Mouse (Mus musculus): ENCODE results near the gene Apbb1ip. TPM values are rescaled to one million over a fixed set of nuclear protein-coding genes. Genes with fewer than 3 reads are reported as not detected.

Apbb1ip gene
- polyA plus RNA-seq, 1 experiment from 2014 or later: 5.5 TPM

DNA sequence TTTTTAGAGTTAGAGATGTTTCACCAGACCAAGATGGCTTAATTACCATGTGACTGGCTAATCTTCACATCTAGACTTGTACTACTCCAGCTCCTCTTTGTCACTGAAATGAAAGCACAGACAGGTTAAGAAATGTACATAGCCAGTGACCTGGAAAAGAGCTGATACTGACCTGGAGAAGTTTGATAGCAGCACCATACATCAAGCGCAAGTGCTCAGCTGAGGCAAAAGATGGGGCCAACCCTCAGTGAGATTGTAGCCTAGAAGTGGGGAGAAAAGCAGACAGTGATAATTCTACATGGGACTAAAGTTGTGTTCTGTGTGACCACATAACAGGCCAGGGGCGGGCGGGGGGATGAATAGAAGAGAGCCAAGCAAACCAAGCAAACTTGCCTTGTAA, 3.9 kb downstream of the Apbb1ip start:
- ATAC-seq (no peak), DNase-seq (ENCODE audit: low spot score) (no peak)
- H3K27ac ChIP-seq (ENCODE audit: low read length): no peak overlapping the region
- WGBS: 84% methylated on average over 3 of the region's 3 CpGs
- no peak overlapping the region for H3K4me2 ChIP-seq (replicated peaks; ENCODE audit: low read depth, low read length)
- no peak overlapping the region for H3K4me3 ChIP-seq (ENCODE audit: low read depth, low read length)
- H3K9me3 ChIP-seq (ENCODE audit: low read length): no peaks in the 10 kb centered on the region
- no peaks in the 10 kb centered on the region for H3K4me1 ChIP-seq (ENCODE audit: insufficient read depth, low read depth, low read length)
- no peak overlapping the region for H3K9ac ChIP-seq (replicated peaks; ENCODE audit: low read depth)
- no peaks in the 10 kb centered on the region for H3K27me3 ChIP-seq (replicated peaks; ENCODE audit: insufficient read depth, low read length)
- H3K36me3 ChIP-seq (ENCODE audit: insufficient read depth, low read length): no peaks in the 10 kb centered on the region
- no peak for TF ChIP-seq CTCF (IDR thresholded peaks at IDR 0.05)
- TF ChIP-seq EP300 (IDR thresholded peaks at IDR 0.05): no peak

GRCm38 (mm10) chr2:22780884-22781283, 7.0 kb downstream of the Apbb1ip start:
- no peak overlapping the region for H3K27ac ChIP-seq (ENCODE audit: low read length)
- 50% methylated on average over 1 of the region's 1 CpGs for WGBS
- no peaks in the 10 kb centered on the region for H3K9me3 ChIP-seq (ENCODE audit: low read length)
- no peak overlapping the region for H3K4me2 ChIP-seq (replicated peaks; ENCODE audit: low read depth, low read length)
- no peaks in the 10 kb centered on the region for H3K36me3 ChIP-seq (ENCODE audit: insufficient read depth, low read length)
- ATAC-seq: no peak
- H3K27me3 ChIP-seq (replicated peaks; ENCODE audit: insufficient read depth, low read length): no peaks in the 10 kb centered on the region
- no peak for TF ChIP-seq CTCF (IDR thresholded peaks at IDR 0.05)
- TF ChIP-seq EP300 (IDR thresholded peaks at IDR 0.05): no peak
- no peak overlapping the region for H3K4me3 ChIP-seq (ENCODE audit: low read depth, low read length)
- no peaks in the 10 kb centered on the region for H3K4me1 ChIP-seq (ENCODE audit: insufficient read depth, low read depth, low read length)
- DNase-seq (ENCODE audit: low spot score): no peak
- H3K9ac ChIP-seq (replicated peaks; ENCODE audit: low read depth): no peak overlapping the region

GRCm38 (mm10) chr2:22781387-22782009, 7.6 kb downstream of the Apbb1ip start:
- H3K36me3 ChIP-seq (ENCODE audit: insufficient read depth, low read length): no peaks in the 10 kb centered on the region
- H3K4me3 ChIP-seq (ENCODE audit: low read depth, low read length): no peak overlapping the region
- H3K27me3 ChIP-seq (replicated peaks; ENCODE audit: insufficient read depth, low read length): no peaks in the 10 kb centered on the region
- no peak for TF ChIP-seq EP300 (IDR thresholded peaks at IDR 0.05)
- TF ChIP-seq CTCF (IDR thresholded peaks at IDR 0.05): no peak
- H3K4me1 ChIP-seq (ENCODE audit: insufficient read depth, low read depth, low read length): no peaks in the 10 kb centered on the region
- H3K9me3 ChIP-seq (ENCODE audit: low read length): no peaks in the 10 kb centered on the region
- no peak overlapping the region for H3K27ac ChIP-seq (ENCODE audit: low read length)
- no peak for ATAC-seq
- no peak overlapping the region for H3K4me2 ChIP-seq (replicated peaks; ENCODE audit: low read depth, low read length)
- 16% methylated on average over 4 of the region's 4 CpGs for WGBS
- no peak overlapping the region for H3K9ac ChIP-seq (replicated peaks; ENCODE audit: low read depth)
- no peak for DNase-seq (ENCODE audit: low spot score)

DNA sequence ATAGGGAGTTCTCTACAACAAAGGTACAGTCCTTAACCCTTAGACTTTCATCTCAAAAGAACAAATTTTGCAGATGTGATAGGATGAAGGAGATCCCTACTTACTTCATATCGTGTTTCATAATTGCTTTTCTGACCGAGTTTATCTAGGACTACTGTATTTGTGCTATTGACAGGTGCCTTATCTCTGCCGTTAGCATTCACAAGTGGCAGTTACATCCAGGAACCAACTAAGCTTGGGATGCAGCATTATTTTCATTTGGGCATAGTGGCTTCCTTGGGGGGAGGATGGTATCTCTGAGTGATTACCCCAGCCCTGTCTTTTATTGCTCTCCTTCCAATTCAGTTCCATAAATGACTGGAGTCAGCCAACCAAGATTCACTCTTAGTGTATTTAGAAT, 8.2 kb downstream of the Apbb1ip start:
- no peak for TF ChIP-seq EP300 (IDR thresholded peaks at IDR 0.05)
- Histone ChIP-seq H3K27me3 (replicated peaks; ENCODE audit: insufficient read depth, low read length) (no peaks in the 10 kb centered on the region), H3K4me2 (replicated peaks; ENCODE audit: low read depth, low read length) (no peak overlapping the region), H3K36me3 (ENCODE audit: insufficient read depth, low read length) (no peaks in the 10 kb centered on the region), H3K9me3 (ENCODE audit: low read length) (no peaks in the 10 kb centered on the region), H3K9ac (replicated peaks; ENCODE audit: low read depth) (no peak overlapping the region), H3K27ac (ENCODE audit: low read length) (no peak overlapping the region), H3K4me1 (ENCODE audit: insufficient read depth, low read depth, low read length) (no peaks in the 10 kb centered on the region), H3K4me3 (ENCODE audit: low read depth, low read length) (no peak overlapping the region)
- WGBS: 53% methylated on average over 3 of the region's 3 CpGs
- DNase-seq (ENCODE audit: low spot score): no peak
- no peak for ATAC-seq

DNA sequence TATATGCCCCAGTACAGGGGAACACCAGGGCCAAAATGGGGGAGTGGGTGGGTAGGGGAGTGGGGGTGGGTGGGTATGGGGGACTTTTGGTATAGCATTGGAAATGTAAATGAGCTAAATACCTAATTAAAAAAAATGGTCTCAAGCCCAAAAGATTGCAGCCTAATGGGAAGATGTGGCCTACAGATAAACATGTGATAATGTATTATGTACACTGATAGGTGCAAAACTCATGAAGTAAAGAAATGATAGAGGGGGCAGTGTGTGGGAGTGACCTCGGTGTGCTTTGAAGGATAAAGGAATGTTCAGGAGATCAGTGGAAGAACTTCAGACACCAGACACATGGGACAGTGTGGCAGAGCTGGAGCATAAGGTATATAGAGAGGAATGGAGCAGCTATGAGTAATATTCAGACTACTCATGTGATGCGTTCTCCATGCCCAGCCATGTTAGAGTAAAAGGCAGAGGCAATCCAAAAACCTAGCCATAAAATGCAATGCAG, 9.3 kb downstream of the Apbb1ip start:
- no peaks in the 10 kb centered on the region for H3K27me3 ChIP-seq (replicated peaks; ENCODE audit: insufficient read depth, low read length)

DNA sequence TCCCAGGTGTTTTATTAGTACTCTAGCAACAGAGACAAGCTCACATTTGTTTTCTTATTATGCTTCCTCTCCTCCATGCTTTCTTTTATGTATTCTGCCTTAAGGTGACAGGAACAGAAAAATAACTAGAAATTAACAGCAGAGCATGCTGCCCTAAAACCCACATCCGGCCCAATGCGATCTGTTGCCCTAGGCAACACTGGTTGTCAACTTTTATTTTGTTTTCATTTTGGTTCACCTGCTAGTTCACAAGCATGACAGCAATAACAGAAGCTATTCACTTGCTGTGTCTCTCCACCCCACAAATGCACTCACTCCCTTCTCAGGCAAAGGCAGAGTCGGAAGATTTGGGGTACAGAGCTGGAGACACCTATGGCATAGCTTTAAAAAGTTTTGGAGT, 10.3 kb downstream of the Apbb1ip start:
- no peak for DNase-seq (ENCODE audit: low spot score)
- TF ChIP-seq CTCF (IDR thresholded peaks at IDR 0.05) (no peak), EP300 (IDR thresholded peaks at IDR 0.05) (no peak)
- 80% methylated on average over 3 of the region's 3 CpGs for WGBS

More for the DNA sequence above, 9.3 kb downstream of the Apbb1ip start:
- no peak for TF ChIP-seq EP300 (IDR thresholded peaks at IDR 0.05)
- no peak for TF ChIP-seq CTCF (IDR thresholded peaks at IDR 0.05)
- WGBS: 73% methylated on average over 2 of the region's 2 CpGs
- Histone ChIP-seq H3K4me3 (ENCODE audit: low read depth, low read length) (no peak overlapping the region), H3K27ac (ENCODE audit: low read length) (no peak overlapping the region), H3K9me3 (ENCODE audit: low read length) (no peaks in the 10 kb centered on the region), H3K36me3 (ENCODE audit: insufficient read depth, low read length) (no peaks in the 10 kb centered on the region), H3K4me1 (ENCODE audit: insufficient read depth, low read depth, low read length) (no peaks in the 10 kb centered on the region), H3K4me2 (replicated peaks; ENCODE audit: low read depth, low read length) (no peak overlapping the region), H3K9ac (replicated peaks; ENCODE audit: low read depth) (no peak overlapping the region)
- no peak for ATAC-seq
- no peak for DNase-seq (ENCODE audit: low spot score)

More for the DNA sequence above, 10.3 kb downstream of the Apbb1ip start:
- no peaks in the 10 kb centered on the region for H3K4me1 ChIP-seq (ENCODE audit: insufficient read depth, low read depth, low read length)
- no peak overlapping the region for H3K27ac ChIP-seq (ENCODE audit: low read length)
- no peaks in the 10 kb centered on the region for H3K36me3 ChIP-seq (ENCODE audit: insufficient read depth, low read length)
- H3K27me3 ChIP-seq (replicated peaks; ENCODE audit: insufficient read depth, low read length): no peaks in the 10 kb centered on the region
- H3K9ac ChIP-seq (replicated peaks; ENCODE audit: low read depth): no peak overlapping the region
- no peak overlapping the region for H3K4me3 ChIP-seq (ENCODE audit: low read depth, low read length)
- ATAC-seq: no peak
- no peak overlapping the region for H3K4me2 ChIP-seq (replicated peaks; ENCODE audit: low read depth, low read length)
- no peaks in the 10 kb centered on the region for H3K9me3 ChIP-seq (ENCODE audit: low read length)

All from lung, postnatal 0 days (tissue).